Mouse (Mus musculus): ENCODE results near the gene Dchs2.

DNA sequence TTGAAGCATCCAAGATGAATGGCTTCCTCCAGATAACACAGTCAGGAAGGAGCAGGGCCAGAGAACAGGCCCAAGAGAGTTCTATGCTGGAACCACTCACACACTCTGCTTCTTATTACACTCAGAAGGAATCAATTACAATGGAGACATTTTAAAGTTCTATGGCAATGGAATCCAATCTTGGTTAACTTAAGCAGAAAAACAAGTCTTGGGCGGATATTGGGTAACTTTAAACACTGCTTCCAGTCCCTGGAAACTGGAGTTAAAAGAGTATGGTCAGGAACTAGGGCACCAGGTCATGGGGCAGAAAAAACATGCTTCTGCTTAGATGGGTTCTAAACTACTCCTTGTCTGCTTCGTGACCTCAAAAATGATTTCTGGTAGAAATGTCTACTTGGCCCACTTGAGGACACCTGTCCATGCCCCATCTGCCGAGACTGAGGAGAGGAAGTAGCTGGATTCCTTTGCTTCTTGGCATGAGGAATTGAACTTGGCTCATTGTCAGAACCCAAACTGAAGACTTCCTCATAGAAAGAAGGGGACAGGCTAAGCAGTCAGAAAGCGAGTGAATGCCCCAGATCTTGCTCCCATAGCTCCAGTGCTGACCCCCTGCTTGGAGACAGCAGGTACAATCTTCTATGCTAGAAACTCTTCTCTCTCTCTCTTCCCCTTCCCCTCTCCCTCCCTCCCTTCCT lies 73.7 kb downstream of the Dchs2 start:
- TF ChIP-seq CTCF (IDR thresholded peaks at IDR 0.05; ENCODE audit: low read depth) (no peak), EP300 (IDR thresholded peaks at IDR 0.05; ENCODE audit: low read depth) (no peak)
